Mouse (Mus musculus) cerebral cortex, adult 2 months (tissue): ENCODE results near the gene Kif24.

ENCODE experiments used
- WGBS: fragments of 180-500 bp; shearing (Covaris S2); methylation state at CpG from one replicate; pipeline ENCODE4 v1.1.7; 2018; 5-methylcytosine and 5-hydroxymethylcytosine counted together

Gene Kif24

GRCm38 (mm10) chr4:41464345-41465286 lies at the start of gene Kif24, which contains the start of gene Nudt2:
TSS of gene Kif24 (minus strand) at chr4:41464887.
TSS of gene Nudt2 (plus strand) at chr4:41465151.
- WGBS: under 1% methylated on average over 70 of the region's 70 CpGs

DNA sequence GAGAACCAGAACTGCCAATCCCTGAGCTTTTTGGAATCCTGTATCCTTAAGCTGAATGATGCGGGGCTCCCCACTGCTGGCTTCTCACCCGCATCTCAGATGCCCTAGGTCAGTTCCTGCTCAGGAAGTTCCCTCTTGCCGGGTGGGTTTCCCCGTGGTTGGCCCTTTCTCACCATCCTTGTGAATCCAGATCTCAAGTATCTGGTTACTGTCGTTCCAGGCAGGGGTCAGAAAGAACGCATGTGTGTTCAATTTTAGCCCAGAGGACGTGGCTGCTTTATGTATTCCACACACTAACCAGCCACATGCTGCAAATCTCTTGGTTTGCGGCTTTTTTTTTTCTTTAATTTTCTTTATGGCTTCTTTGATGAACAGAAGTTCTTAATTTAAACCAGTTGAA lies 49.0 kb upstream of the Kif24 start:
- 18% methylated on average over 8 of the region's 8 CpGs for WGBS

- WGBS: 32% methylated on average over 4 of the region's 4 CpGs
Observed at GRCm38 (mm10) chr4:41513309-41513708, 48.6 kb upstream of the Kif24 start.

DNA sequence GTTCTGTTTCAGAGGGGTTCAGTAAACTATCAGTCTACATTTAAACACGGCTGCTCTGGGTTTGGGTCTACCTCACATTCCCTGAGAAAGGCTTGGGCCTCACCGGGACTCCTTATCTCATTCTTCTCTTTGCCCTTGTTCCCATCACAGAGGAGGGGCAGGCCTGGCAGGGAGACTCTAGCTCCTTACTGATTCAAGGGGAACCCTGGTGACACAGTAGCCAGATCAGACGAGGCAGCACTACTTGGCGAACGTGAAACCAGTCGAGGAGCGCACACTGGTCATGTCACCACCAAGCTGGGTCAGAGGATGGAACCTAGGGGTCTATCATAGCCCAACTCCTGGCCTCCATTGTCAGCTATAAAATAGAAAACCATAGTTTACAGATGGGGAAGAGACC lies 43.3 kb upstream of the Kif24 start:
- WGBS: 83% methylated on average over 7 of the region's 7 CpGs

GRCm38 (mm10) chr4:41507326-41507924 lies 42.7 kb upstream of the Kif24 start:
- 19% methylated on average over 22 of the region's 22 CpGs for WGBS

DNA sequence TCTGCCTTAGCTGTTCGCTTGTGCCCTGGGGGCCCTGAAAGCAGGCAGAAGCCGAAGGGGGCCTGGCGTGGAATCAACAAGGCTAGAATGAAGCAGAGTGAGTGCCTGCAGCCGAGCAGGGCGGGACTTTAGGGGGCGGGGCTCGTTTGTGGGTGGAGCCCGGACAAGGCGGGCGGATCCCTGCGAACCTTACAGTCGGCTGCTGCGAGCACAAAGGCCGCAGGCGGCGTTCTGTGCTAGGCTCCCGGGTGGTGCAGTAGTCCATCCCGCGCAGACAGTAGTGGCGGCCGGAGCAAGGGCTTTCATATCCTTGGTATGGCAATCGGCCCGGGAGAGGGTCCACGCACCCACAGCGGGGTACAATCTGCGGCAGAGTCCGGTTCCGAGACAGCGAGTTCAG lies 42.2 kb upstream of the Kif24 start:
- WGBS: under 1% methylated on average over 29 of the region's 29 CpGs

DNA sequence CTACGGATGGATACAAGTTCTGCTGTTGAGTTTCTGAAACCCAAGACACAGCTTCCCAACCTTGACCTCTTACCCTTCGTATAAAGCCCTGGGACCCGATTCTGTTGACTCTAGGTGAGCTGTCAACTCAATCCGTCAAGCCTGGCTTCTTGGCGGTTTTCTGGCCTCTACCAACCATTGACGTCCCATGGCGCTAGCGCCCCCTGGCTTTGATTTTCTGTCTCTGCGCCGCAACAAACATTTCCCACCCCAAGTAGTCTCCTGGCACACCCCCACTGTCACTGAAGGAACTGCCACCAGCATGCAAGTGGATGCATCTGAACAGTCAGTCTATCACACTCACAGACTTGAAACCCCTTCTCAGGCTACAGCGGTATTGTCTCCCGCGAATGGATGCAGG lies 41.5 kb upstream of the Kif24 start:
- 22% methylated on average over 13 of the region's 13 CpGs for WGBS

DNA sequence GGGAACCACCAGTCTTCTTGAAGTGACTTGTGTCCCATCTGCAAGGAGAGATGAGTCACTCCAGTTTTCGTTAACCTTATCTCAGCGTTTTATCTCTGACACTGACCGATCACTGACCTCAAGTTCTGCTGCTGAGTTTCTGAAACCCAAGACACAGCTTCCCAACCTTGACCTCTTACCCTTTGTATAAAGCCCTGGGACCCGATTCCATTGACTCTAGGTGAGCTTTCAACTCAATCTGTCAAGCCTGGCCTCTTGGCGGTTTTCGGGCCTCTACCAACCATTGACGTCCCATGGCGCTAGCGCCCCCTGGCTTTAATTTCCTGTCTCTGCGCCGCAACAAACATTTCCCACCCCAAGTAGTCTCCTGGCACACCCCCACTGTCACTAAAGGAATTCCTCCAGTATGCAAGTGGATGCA lies 40.5 kb upstream of the Kif24 start:
- WGBS: 73% methylated on average over 11 of the region's 11 CpGs

GRCm38 (mm10) chr4:41504325-41504724 lies 39.6 kb upstream of the Kif24 start:
- WGBS: 78% methylated on average over 5 of the region's 5 CpGs

- 5% methylated on average over 17 of the region's 18 CpGs for WGBS
Observed at GRCm38 (mm10) chr4:41502986-41503412, 38.3 kb upstream of the Kif24 start, which contains the start of gene AI464131. TSS of gene AI464131 (minus strand) at chr4:41503076.

GRCm38 (mm10) chr4:41502171-41502940 lies 37.7 kb upstream of the Kif24 start:
- WGBS: 43% methylated on average over 20 of the region's 20 CpGs

- WGBS: 81% methylated on average over 4 of the region's 4 CpGs
Observed at GRCm38 (mm10) chr4:41500787-41501186, 36.1 kb upstream of the Kif24 start.

- WGBS: 68% methylated on average over 8 of the region's 8 CpGs
Observed at GRCm38 (mm10) chr4:41499619-41500018, 34.9 kb upstream of the Kif24 start.

DNA sequence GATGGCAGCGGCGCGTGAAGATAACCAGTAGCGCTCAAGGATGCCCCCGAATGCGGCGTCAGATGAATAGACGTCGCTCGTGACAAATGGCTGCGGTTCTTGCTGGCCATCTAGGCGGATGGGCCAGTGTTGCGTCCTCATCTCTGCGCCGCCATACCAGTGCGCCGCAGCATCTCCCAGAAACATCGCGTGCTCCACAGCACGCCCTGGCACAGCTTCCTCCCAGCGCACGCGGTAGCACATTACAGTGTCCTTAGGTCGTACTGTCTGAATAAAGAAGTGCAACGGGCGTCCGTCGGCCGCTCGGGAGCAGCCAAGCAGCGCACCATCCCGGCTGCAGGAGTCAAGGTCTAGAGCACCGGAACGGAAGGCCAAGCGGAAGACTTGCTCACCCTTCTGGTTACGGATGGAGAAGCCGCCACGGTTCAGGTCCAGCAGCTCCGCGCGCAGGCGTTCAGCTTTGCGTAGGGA lies 34.3 kb upstream of the Kif24 start:
- 53% methylated on average over 43 of the region's 43 CpGs for WGBS

GRCm38 (mm10) chr4:41497995-41498845 lies 33.5 kb upstream of the Kif24 start:
- 34% methylated on average over 72 of the region's 72 CpGs for WGBS

GRCm38 (mm10) chr4:41497579-41497978 lies 32.9 kb upstream of the Kif24 start:
- WGBS: 19% methylated on average over 34 of the region's 34 CpGs

GRCm38 (mm10) chr4:41497046-41497445 lies 32.4 kb upstream of the Kif24 start:
- WGBS: 81% methylated on average over 5 of the region's 5 CpGs

DNA sequence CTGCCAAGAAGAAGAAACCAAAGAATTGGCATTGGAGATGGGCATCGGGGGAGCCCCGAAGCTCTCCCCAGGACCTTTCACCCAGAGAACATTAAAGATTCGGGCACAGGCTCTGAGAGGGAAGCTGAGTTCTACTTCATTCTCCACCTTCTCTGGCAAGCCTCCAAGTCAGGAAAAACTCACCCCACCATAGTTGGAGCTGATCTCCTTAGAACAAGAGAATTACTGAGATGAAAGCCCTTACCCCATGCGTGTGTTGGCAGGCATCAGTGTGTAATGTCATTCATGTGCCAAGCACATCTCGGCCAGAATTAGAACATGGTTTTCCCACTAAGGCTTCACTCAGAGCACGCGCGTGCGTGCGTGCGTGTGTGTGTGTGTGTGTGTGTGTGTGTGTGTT lies 31.2 kb upstream of the Kif24 start:
- WGBS: 45% methylated on average over 11 of the region's 11 CpGs

- 82% methylated on average over 4 of the region's 4 CpGs for WGBS
Observed at GRCm38 (mm10) chr4:41495076-41495475, 30.4 kb upstream of the Kif24 start.

DNA sequence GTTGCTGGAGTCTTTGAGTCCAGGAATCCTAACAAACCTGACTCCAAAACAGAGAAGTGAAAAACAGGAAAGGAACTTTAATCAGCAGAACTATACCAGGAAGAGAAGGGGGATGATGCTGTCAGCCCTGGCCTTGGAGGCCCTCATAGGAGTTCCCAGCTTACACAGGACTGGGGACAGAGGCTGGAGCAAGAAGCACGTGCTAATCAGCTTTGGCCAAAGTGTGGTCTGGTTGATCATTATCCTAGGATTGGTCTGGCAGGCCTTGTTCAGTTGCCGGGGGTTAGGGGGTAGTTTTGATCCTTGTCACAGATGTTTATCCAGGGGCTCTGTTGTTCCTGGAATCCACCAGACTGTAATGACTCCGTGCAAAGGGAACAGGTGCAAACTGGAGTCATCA lies 29.7 kb upstream of the Kif24 start:
- WGBS: 58% methylated on average over 3 of the region's 3 CpGs
